Mouse (Mus musculus): ENCODE results near the gene Arap1. TPM values are rescaled to one million over a fixed set of nuclear protein-coding genes. Genes with fewer than 3 reads are reported as not detected.

Gene Arap1
- 41.8 and 44.8 TPM in 2 replicates for polyA plus RNA-seq (2012; rRNA removed)

- Histone ChIP-seq H3K4me3 (replicated peaks; ENCODE audit: insufficient read depth, low read depth, low read length) (peak within 1 kb of the TSS; percentile 27), H3K27ac (ENCODE audit: insufficient read depth, low read length) (no peak within 1 kb of the TSS), H3K4me1 (ENCODE audit: control insufficient read depth, insufficient read depth, low read length) (peaks cover 11% of the 10 kb centered on the region), H3K27me3 (ENCODE audit: control insufficient read depth, insufficient read depth, low read length) (no peaks in the 10 kb centered on the region)
- TF ChIP-seq POLR2A (IDR thresholded peaks at IDR 0.05; ENCODE audit: borderline replicate concordance, insufficient read depth, low read length): no peak
- no peak for TF ChIP-seq CTCF (IDR thresholded peaks at IDR 0.05; ENCODE audit: borderline replicate concordance, insufficient read depth, low read depth, low read length)
- WGBS: 2% methylated on average over 35 of the region's 35 CpGs
- DNase-seq: no peak
Measured at GRCm38 (mm10) chr7:101347767-101348270, at the start of gene Arap1. Arap1 (plus strand) TSS chr7:101348067.

- H3K27me3 ChIP-seq (ENCODE audit: control insufficient read depth, insufficient read depth, low read length): no peaks in the 10 kb centered on the region
- H3K27ac ChIP-seq (ENCODE audit: insufficient read depth, low read length): no peak overlapping the region
- whole genome bisulfite sequencing: 92% methylated on average over 3 of the region's 3 CpGs
- DNase-seq: no peak
- H3K4me1 ChIP-seq (ENCODE audit: control insufficient read depth, insufficient read depth, low read length): peaks cover 19% of the 10 kb centered on the region
- TF ChIP-seq POLR2A (IDR thresholded peaks at IDR 0.05; ENCODE audit: borderline replicate concordance, insufficient read depth, low read length) (no peak), CTCF (IDR thresholded peaks at IDR 0.05; ENCODE audit: borderline replicate concordance, insufficient read depth, low read depth, low read length) (no peak)
- H3K4me3 ChIP-seq (replicated peaks; ENCODE audit: insufficient read depth, low read depth, low read length): no peak overlapping the region
Measured at GRCm38 (mm10) chr7:101298375-101298774, 49.5 kb upstream of the Arap1 start.

GRCm38 (mm10) chr7:101301361-101301880, 46.4 kb upstream of the Arap1 start:
- peak overlapping the region; percentile 83 for H3K4me3 ChIP-seq (replicated peaks; ENCODE audit: insufficient read depth, low read depth, low read length)
- peak overlapping the region; percentile 69 for H3K27ac ChIP-seq (ENCODE audit: insufficient read depth, low read length)
- TF ChIP-seq POLR2A (IDR thresholded peaks at IDR 0.05; ENCODE audit: borderline replicate concordance, insufficient read depth, low read length) (no peak), CTCF (IDR thresholded peaks at IDR 0.05; ENCODE audit: borderline replicate concordance, insufficient read depth, low read depth, low read length) (no peak)
- no peaks in the 10 kb centered on the region for H3K27me3 ChIP-seq (ENCODE audit: control insufficient read depth, insufficient read depth, low read length)
- H3K4me1 ChIP-seq (ENCODE audit: control insufficient read depth, insufficient read depth, low read length): peaks cover 14% of the 10 kb centered on the region
- no peak for DNase-seq
- WGBS: under 1% methylated on average over 30 of the region's 30 CpGs

GRCm38 (mm10) chr7:101301881-101302456, 45.9 kb upstream of the Arap1 start, which contains the start of gene Atg16l2:
Atg16l2 (minus strand) TSS chr7:101302251.
- DNase-seq: peak; percentile 98
- TF ChIP-seq CTCF (IDR thresholded peaks at IDR 0.05; ENCODE audit: borderline replicate concordance, insufficient read depth, low read depth, low read length) (no peak), POLR2A (IDR thresholded peaks at IDR 0.05; ENCODE audit: borderline replicate concordance, insufficient read depth, low read length) (peak; percentile 73)
- peak within 1 kb of the TSS; percentile 77 for H3K27ac ChIP-seq (ENCODE audit: insufficient read depth, low read length)
- no peaks in the 10 kb centered on the region for H3K27me3 ChIP-seq (ENCODE audit: control insufficient read depth, insufficient read depth, low read length)
- WGBS: under 1% methylated on average over 39 of the region's 39 CpGs
- H3K4me3 ChIP-seq (replicated peaks; ENCODE audit: insufficient read depth, low read depth, low read length): peak within 1 kb of the TSS; percentile 83
- peaks cover 12% of the 10 kb centered on the region for H3K4me1 ChIP-seq (ENCODE audit: control insufficient read depth, insufficient read depth, low read length)

GRCm38 (mm10) chr7:101302691-101303090, 45.2 kb upstream of the Arap1 start:
- TF ChIP-seq CTCF (IDR thresholded peaks at IDR 0.05; ENCODE audit: borderline replicate concordance, insufficient read depth, low read depth, low read length) (no peak), POLR2A (IDR thresholded peaks at IDR 0.05; ENCODE audit: borderline replicate concordance, insufficient read depth, low read length) (no peak)
- no peaks in the 10 kb centered on the region for H3K27me3 ChIP-seq (ENCODE audit: control insufficient read depth, insufficient read depth, low read length)
- peaks cover 8% of the 10 kb centered on the region for H3K4me1 ChIP-seq (ENCODE audit: control insufficient read depth, insufficient read depth, low read length)
- DNase-seq: no peak
- H3K27ac ChIP-seq (ENCODE audit: insufficient read depth, low read length): peak overlapping the region; percentile 77
- H3K4me3 ChIP-seq (replicated peaks; ENCODE audit: insufficient read depth, low read depth, low read length): peak overlapping the region; percentile 83
- 26% methylated on average over 7 of the region's 7 CpGs for WGBS

GRCm38 (mm10) chr7:101306841-101307240, 41.0 kb upstream of the Arap1 start:
- H3K4me1 ChIP-seq (ENCODE audit: control insufficient read depth, insufficient read depth, low read length): no peaks in the 10 kb centered on the region
- no peak for TF ChIP-seq CTCF (IDR thresholded peaks at IDR 0.05; ENCODE audit: borderline replicate concordance, insufficient read depth, low read depth, low read length)
- TF ChIP-seq POLR2A (IDR thresholded peaks at IDR 0.05; ENCODE audit: borderline replicate concordance, insufficient read depth, low read length): no peak
- H3K27me3 ChIP-seq (ENCODE audit: control insufficient read depth, insufficient read depth, low read length): no peaks in the 10 kb centered on the region
- no peak overlapping the region for H3K4me3 ChIP-seq (replicated peaks; ENCODE audit: insufficient read depth, low read depth, low read length)
- DNase-seq: no peak
- 57% methylated on average over 2 of the region's 2 CpGs for WGBS
- no peak overlapping the region for H3K27ac ChIP-seq (ENCODE audit: insufficient read depth, low read length)

- DNase-seq: no peak
- Histone ChIP-seq H3K27ac (ENCODE audit: insufficient read depth, low read length) (peak overlapping the region; percentile 79; the same call in 1 of the 2 replicates), H3K4me1 (ENCODE audit: control insufficient read depth, insufficient read depth, low read length) (peaks cover 10% of the 10 kb centered on the region), H3K27me3 (ENCODE audit: control insufficient read depth, insufficient read depth, low read length) (no peaks in the 10 kb centered on the region), H3K4me3 (replicated peaks; ENCODE audit: insufficient read depth, low read depth, low read length) (peak overlapping the region; percentile 80)
- WGBS: 10% methylated on average over 5 of the region's 5 CpGs
- TF ChIP-seq POLR2A (IDR thresholded peaks at IDR 0.05; ENCODE audit: borderline replicate concordance, insufficient read depth, low read length) (no peak), CTCF (IDR thresholded peaks at IDR 0.05; ENCODE audit: borderline replicate concordance, insufficient read depth, low read depth, low read length) (no peak)
Measured at GRCm38 (mm10) chr7:101309985-101310326, 37.9 kb upstream of the Arap1 start.
